Mouse (Mus musculus) monocyte, adult 5-6 weeks (primary cell): Measurements from ENCODE around the gene H2afy. TPM values are rescaled to one million over a fixed set of nuclear protein-coding genes. Genes with fewer than 3 reads are reported as not detected.

ENCODE experiments used
- ATAC-seq: fragments of 153-309, 156-312 bp; replicated peaks from 2 replicates; pipeline ENCODE4 v1.8.0; 2017; ENCODE audit warnings: mild to moderate bottlenecking; ENCODE audit not compliant: low TSS enrichment, insufficient number of reproducible peaks, severe bottlenecking, poor library complexity, low FRiP score
- total RNA-seq: library from RNA; stranded (forward); fragments of 200-1000, 200-491, 200-594 nt; gene quantifications from 3 replicates; pipeline ENCODE4 v1.2.3, GENCODE M21; 2017

Gene H2afy
- total RNA-seq, 1 experiment from 2014 or later = 218 TPM

- no peak for ATAC-seq
Observed at GRCm38 (mm10) chr13:56117991-56118765, 18.0 kb downstream of the H2afy start.

- ATAC-seq = no peak
Observed at GRCm38 (mm10) chr13:56115906-56116305, 20.3 kb downstream of the H2afy start.

DNA sequence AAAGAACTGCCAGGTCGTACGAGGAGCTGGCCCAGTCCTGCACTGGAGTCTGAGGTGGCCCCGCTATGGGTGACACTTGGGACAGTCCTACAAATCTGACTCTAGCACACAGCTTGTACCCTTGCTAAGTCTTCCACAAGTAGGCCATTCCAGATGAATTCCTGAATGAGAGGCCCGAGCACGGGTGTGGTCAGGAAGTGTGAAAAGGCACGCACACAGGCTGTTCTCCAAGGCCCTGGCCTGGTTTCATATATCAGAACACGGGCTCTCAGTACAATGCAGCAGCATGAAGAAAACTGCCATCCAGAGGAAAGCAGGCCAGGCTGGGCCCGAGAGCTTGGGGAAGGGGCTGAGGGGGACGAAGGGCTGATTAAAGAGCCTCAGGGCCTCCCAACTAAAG, 20.8 kb downstream of the H2afy start:
- no peak for ATAC-seq

GRCm38 (mm10) chr13:56113431-56114248, 22.5 kb downstream of the H2afy start:
- ATAC-seq = 0 out of 2 replicates have a peak, but pooled peaks have one; percentile 25

DNA sequence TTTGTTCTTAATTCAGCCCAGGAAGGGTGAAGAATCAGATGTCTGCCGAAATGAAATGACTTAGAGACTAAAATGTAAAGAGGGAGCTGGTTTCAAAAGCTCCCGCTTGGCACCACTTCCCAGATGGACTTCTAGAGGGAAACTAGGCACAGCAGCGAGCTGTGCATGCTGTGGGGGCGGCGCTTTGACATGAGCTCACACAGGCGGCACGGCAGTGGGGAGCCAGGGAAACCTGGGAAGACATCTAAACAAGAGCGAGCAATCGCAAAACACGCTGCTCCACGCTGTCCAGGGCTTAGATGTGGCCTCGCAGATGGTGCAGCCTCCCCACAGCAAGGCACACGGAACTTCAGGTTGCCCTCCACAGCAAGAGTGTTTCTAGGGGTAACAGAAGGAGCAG, 23.2 kb downstream of the H2afy start:
- no peak for ATAC-seq

DNA sequence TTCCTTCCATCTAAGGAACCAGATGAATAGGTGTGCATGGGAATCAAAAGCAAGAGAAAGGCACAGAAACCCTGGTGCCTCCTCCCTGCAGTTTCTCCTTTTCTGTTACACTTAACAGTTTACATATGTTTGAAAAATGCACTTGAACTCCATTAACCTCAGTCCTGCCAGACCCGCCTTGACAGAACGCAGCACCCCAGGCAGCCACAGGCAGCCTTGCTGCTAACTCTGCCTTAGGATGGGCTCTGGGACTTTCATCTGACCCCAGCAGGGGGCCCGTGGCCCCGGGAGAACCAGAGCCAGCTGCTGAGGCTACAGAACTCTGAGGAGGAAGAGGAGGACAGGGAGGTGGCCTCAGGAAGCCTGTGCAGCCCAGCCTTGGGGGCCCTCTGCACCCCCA, 23.7 kb downstream of the H2afy start:
- no peak for ATAC-seq

DNA sequence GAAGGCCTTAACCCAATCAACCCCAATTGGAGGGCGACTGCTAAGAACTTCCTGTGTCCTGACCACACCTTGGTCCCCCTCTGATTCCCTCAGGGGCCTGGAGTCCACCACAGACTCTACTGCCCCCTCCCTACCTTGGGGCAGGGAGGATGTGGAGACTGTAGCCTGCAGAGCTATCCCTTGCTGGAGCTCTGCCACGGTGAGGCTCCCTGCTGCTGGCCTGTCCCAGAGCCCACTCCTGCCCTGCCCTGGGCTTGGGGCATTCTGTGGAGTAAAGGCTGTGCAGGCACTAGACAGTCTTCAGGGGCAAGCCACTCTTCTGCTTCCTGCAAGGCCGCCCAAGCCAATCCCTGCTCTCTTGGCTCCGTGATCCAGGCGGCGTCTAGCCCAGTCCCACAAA, 24.6 kb downstream of the H2afy start:
- ATAC-seq = no peak

DNA sequence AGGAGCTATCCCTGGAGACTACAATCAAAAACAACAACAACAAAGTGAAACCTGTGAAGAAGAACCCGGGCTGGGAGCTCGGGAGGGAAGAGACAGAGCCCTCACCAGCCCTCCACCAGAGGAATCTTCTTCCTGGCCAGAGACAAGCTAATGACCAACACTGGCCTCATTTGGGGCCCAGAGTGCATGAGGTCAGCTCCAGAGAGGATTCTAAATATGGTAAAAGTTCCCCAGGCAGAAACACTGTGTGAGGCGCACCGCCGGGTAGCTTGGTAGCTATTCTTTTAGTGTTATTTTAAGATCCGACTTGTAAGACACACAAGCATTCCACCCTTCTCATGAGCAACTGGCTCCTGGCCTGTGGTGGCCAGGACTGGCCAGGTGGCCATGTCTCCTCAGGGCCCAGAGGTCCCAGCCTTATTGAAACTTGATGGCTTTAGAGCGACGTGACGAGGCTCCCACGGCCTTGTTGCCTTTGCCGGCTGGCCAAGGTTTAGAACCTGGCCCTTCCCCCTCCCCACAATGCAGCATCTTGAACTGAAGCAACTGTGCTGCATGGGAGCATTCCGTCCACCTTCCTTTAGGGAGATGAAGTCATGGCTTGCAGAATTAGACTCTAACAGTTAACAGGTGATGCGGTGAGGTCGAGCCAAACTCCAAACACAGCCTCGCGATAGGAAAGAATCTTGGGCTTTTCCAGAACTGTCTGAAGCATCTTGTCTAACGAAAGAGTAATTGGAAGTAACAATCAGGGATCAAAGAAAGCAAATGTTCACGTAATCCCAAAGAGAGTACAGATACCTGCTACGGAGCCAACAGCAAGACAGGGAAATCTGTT, 25.2 kb downstream of the H2afy start:
- ATAC-seq = no peak

DNA sequence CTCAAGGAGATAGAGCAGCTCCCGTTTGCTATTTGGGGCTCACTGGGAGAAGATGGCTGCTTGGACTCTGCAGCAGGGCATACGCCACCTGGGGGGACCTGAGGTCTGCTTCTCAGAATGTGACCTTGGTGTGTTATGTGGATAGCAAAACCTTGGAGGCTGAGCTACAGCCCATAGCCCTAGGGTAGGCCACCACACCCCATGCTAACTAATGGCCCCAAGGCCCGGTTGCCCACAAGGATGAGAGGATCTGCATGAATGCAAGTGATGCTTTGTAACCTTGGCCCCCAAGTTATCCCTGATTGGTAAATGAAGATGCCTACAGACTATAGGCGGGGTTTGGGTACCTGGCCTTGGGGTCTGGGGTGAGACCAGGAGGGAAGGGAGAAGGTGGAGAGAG, 26.5 kb downstream of the H2afy start:
- ATAC-seq = no peak

- ATAC-seq = no peak
Observed at GRCm38 (mm10) chr13:56108849-56109519, 27.2 kb downstream of the H2afy start.

DNA sequence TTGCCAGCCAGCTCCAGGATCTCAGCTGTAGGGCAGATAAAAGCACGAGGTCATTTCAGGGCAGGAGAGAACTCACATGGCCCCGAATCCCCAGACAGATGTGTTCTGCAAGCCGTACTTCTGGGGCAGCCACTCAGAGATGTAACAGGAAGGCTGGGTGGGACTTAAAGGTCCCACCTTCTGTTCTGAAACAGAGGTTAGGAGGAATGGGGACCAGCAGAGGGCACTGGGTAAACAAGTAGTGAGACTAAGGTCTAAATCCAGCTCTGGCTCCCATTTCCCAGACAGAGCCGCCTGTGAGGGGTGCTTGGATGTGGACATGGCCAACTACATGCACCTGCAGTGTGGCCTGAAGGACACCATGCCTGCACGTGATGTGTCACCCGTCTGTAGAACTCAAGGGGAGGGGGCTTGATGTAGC, 31.2 kb downstream of the H2afy start:
- ATAC-seq = no peak

DNA sequence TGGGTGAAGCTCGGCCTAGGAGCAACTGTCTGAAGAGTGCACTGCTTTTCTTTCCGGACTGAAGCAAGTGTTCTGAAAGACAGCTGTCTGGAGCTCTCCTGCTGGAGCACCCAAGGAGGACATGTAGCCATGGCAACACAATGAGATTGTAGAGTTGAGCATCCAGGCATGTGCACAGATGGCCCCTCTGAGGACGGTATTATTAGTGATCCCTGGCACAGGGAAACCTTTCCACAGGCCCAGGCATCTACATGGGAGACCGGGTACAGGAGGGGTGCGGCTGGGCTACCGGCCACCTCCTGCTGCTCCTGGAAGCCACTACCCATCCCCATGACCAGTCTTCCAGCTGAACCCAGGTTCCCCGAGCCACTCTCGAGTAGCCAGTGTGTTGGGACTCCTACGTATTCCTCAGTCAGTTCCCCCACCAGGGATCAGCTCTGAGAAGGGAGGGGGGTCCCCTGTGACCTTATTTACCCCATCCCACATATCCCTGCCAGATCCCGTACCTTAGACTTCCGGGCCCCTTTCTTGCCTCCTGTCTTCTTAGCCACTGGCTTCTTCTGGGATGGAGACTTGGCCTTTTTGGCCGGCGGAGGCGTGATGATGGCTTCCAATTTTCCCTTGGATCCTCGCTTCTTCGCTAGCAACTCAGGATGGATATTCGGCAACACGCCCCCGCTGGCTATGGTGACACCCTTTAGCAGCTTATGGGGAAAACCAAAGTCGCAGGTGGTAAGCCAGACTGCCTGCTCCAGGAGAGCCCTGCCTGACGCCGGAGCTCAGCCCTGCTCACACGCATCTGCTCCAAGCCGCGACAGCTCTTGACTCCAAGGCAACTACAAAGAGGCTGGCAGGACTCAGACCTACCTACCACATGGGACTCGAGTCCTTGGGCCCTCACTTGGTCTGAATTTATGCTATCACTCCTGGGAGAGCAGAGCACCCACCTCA, 32.1 kb downstream of the H2afy start:
- ATAC-seq = no peak

DNA sequence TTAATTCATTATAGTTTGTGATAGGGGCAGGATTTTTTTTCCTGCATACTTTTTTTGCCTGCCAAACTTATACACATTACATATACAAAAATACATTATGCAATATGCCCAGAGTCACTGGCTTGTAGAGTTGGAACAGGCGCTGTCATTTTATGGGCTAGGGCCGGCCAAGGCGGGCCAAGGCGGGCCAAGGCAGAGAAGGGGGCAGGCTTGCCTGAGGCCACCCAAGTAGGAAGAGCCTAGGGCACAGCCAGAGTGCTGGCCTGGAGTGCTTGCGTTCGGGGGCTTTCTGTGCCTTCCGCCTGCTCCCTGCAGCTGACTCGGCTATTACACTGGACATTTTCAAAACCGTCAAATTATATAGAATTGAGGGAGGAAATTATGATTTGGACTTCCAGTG, 34.0 kb downstream of the H2afy start:
- ATAC-seq = no peak

GRCm38 (mm10) chr13:56095601-56096195, 40.5 kb downstream of the H2afy start:
- ATAC-seq = no peak

- ATAC-seq = no peak
Observed at GRCm38 (mm10) chr13:56094544-56094943, 41.6 kb downstream of the H2afy start.

DNA sequence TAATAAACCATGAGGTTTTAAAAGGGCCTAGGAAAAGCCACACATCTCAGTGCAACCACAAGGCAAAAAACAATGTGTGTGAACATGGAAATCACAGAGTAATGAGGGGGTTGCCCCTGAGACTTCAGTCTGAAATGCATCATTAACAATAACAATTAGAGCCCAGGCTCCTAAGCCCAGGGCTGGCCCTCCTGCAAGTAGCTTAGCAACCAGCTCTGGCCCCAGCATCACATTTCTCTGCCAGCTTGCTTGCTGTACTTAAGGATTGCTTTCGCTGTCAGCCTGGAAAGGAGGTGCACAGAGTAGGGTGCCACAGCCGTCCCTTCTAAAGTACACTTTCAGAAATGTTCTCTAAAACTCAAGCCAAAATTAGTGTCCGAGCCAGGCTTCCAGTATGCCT, 42.5 kb downstream of the H2afy start:
- no peak for ATAC-seq

DNA sequence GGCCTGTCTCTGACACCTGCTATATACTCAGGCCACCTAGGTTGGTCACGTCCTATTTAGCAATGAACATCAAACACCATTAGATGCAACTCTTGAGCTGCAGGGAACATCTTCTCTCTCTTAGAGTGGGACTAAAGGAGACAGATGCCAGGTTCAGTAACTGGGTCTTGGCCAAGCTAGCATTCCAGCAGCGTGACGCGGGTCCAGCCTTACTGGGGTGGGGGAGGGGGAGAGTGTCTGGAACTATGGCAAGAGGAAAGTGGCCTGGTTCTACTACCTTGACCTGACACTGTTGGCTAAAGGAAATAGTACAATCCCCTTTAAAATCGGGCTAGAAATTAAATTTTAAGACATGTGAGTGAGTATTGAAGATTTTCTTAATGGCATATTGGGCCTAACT, 43.6 kb downstream of the H2afy start:
- ATAC-seq = no peak
